Mouse (Mus musculus) liver, embryonic 12.5 days (tissue): ENCODE results near the gene Tenm3. TPM values are rescaled to one million over a fixed set of nuclear protein-coding genes. Genes with fewer than 3 reads are reported as not detected.

Experiments used
- ATAC-seq: fragments of 200-750 bp; cut with Nextera tagmentation; 2 replicates; pipeline ENCODE4 v1.8.0; 2017; ENCODE audit warnings: moderate number of reproducible peaks, mild to moderate bottlenecking, moderate library complexity
- H3K27ac ChIP-seq: fragments of 300-500 bp; sonication (generic); 2 replicates; pipeline ENCODE4 v1.5.1; 2016; ENCODE audit warnings: mild to moderate bottlenecking
- H3K27me3 ChIP-seq: fragments of 300-500 bp; sonication (generic); replicated peaks from 2 replicates; pipeline ENCODE4 v1.6.1; 2016; ENCODE audit warnings: mild to moderate bottlenecking, moderate library complexity
- H3K36me3 ChIP-seq: fragments of 300-500 bp; sonication (generic); 2 replicates; pipeline ENCODE4 v1.6.1; 2016; ENCODE audit warnings: mild to moderate bottlenecking, moderate library complexity
- H3K4me1 ChIP-seq: fragments of 300-500 bp; sonication (generic); 2 replicates; pipeline ENCODE4 v1.6.1; 2016
- H3K4me2 ChIP-seq: fragments of 300-500 bp; sonication (generic); 2 replicates; pipeline ENCODE4 v1.6.1; 2016; ENCODE audit warnings: mild to moderate bottlenecking, moderate library complexity
- H3K4me3 ChIP-seq: fragments of 300-500 bp; sonication (generic); 2 replicates; pipeline ENCODE4 v1.5.1; 2016; ENCODE audit warnings: mild to moderate bottlenecking, moderate library complexity
- H3K9ac ChIP-seq: fragments of 300-500 bp; sonication (generic); 2 replicates; pipeline ENCODE4 v1.6.1; 2016; ENCODE audit warnings: mild to moderate bottlenecking, moderate library complexity
- H3K9me3 ChIP-seq: fragments of 300-500 bp; sonication (generic); replicated peaks from 2 replicates; pipeline ENCODE4 v1.6.1; 2016; ENCODE audit warnings: mild to moderate bottlenecking, moderate library complexity
- WGBS: fragments of 180-500 bp; shearing (Covaris S2); methylation state at CpG from one replicate; pipeline ENCODE4 v1.1.7; 2016; ENCODE audit not compliant: insufficient replicate concordance; 5-methylcytosine and 5-hydroxymethylcytosine counted together
- polyA plus RNA-seq: library from polyadenylated mRNA; unstranded; fragments of >200 nt; fragmentation: Nextera tagmentation; extraction: Ambion mirVana; gene quantifications from 2 replicates; pipeline ENCODE4 v1.2.1, GENCODE M21; 2016

Gene Tenm3
- polyA plus RNA-seq, 1 experiment from 2014 or later, result 5.3 TPM

DNA sequence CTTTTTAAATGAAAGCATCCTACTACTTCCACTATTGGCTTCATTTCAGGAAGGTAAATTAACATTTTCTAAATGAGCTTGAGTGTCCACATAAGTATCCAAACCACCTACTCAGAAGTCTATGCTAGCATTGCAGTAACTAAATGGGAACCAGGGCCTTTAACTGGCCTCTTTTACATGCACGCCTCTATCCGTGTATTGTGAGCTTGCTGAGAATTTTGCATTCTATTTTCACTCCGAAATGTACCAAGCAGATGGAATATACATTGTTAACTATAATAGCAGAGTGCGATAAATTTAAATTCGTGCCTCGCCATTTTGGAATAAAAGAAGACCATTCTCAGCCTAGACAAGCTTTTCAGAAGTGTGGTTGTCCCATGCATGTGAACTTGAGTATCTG, 521.5 kb downstream of the Tenm3 start:
- ATAC-seq, result no peak
- no peaks in the 10 kb centered on the region for H3K27me3 ChIP-seq

DNA sequence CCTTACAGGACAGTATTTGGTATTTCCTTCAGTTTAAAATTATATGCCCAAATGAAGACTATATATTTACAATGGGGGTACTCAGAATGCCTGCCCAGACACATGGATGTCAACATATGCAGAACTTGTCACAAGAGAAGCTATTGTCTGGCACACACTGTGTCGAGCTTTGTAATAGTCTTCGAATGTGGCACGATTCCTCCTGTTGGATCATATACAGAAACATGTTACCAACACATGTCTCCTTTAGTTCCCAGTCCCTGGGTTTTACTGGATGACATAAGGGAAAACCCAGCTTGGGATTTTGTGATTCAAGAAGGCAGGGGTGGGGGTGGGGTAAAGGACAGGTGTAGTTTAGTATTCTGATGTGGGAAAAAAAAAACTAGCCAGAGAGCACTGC, 524.1 kb downstream of the Tenm3 start:
- H3K4me2 ChIP-seq, result no peak overlapping the region
- H3K27me3 ChIP-seq, result no peaks in the 10 kb centered on the region
- WGBS, result 78% methylated on average over 3 of the region's 3 CpGs

More for the DNA sequence above, 521.5 kb downstream of the Tenm3 start:
- H3K9me3 ChIP-seq, result no peaks in the 10 kb centered on the region
- H3K4me3 ChIP-seq, result no peak overlapping the region
- no peak overlapping the region for H3K27ac ChIP-seq
- WGBS, result 81% methylated on average over 6 of the region's 6 CpGs
- no peak overlapping the region for H3K4me2 ChIP-seq
- no peaks in the 10 kb centered on the region for H3K36me3 ChIP-seq
- H3K9ac ChIP-seq, result no peak overlapping the region
- no peaks in the 10 kb centered on the region for H3K4me1 ChIP-seq

DNA sequence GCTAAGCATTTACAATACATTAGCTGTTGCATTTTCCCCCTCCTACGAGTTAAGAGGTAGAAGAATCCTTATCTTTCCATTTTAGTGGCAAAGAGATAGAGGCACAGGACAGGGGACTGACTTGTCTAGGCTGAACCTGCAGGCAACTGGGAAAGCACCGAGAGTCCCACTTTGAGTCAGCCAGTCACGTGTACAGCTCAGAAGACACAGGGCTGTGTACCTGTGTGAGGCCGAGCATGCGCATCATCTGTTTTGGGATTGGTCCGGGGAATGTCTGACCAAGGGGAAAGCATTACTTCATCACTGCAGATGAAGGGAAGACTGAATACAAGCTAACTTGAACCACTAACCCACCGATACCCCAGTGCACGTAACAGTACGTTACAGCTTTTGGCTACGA, 526.3 kb downstream of the Tenm3 start:
- no peaks in the 10 kb centered on the region for H3K27me3 ChIP-seq
- H3K4me1 ChIP-seq, result no peaks in the 10 kb centered on the region
- H3K9me3 ChIP-seq, result no peaks in the 10 kb centered on the region
- H3K9ac ChIP-seq, result no peak overlapping the region
- no peak overlapping the region for H3K27ac ChIP-seq
- 69% methylated on average over 10 of the region's 10 CpGs for WGBS
- no peak for ATAC-seq
- no peak overlapping the region for H3K4me2 ChIP-seq
- H3K36me3 ChIP-seq, result no peaks in the 10 kb centered on the region
- H3K4me3 ChIP-seq, result no peak overlapping the region

More for the DNA sequence above, 524.1 kb downstream of the Tenm3 start:
- Histone ChIP-seq H3K9ac (no peak overlapping the region), H3K4me1 (no peaks in the 10 kb centered on the region), H3K9me3 (no peaks in the 10 kb centered on the region), H3K27ac (no peak overlapping the region), H3K4me3 (no peak overlapping the region), H3K36me3 (no peaks in the 10 kb centered on the region)
- ATAC-seq, result no peak

- Histone ChIP-seq H3K9ac (no peak overlapping the region), H3K27me3 (no peaks in the 10 kb centered on the region), H3K36me3 (no peaks in the 10 kb centered on the region), H3K27ac (no peak overlapping the region), H3K4me1 (no peaks in the 10 kb centered on the region), H3K9me3 (no peaks in the 10 kb centered on the region), H3K4me3 (no peak overlapping the region), H3K4me2 (no peak overlapping the region)
- 65% methylated on average over 8 of the region's 8 CpGs for WGBS
- ATAC-seq, result no peak
These were observed 528.1 kb downstream of the Tenm3 start for GRCm38 (mm10) chr8:48315605-48316004.

GRCm38 (mm10) chr8:48313985-48314368, 529.8 kb downstream of the Tenm3 start:
- Histone ChIP-seq H3K4me1 (no peaks in the 10 kb centered on the region), H3K4me3 (no peak overlapping the region), H3K36me3 (no peaks in the 10 kb centered on the region), H3K27ac (no peak overlapping the region), H3K9ac (no peak overlapping the region), H3K27me3 (no peaks in the 10 kb centered on the region), H3K4me2 (no peak overlapping the region), H3K9me3 (no peaks in the 10 kb centered on the region)
- no peak for ATAC-seq
- 76% methylated on average over 5 of the region's 5 CpGs for WGBS

- Histone ChIP-seq H3K4me2 (no peak overlapping the region), H3K27me3 (no peaks in the 10 kb centered on the region), H3K4me1 (no peaks in the 10 kb centered on the region), H3K4me3 (no peak overlapping the region), H3K9me3 (no peaks in the 10 kb centered on the region), H3K27ac (no peak overlapping the region), H3K36me3 (no peaks in the 10 kb centered on the region), H3K9ac (no peak overlapping the region)
- ATAC-seq, result no peak
- WGBS, result 75% methylated on average over 11 of the region's 11 CpGs
These were observed 530.4 kb downstream of the Tenm3 start for GRCm38 (mm10) chr8:48313210-48313984.

GRCm38 (mm10) chr8:48311706-48312105, 532.0 kb downstream of the Tenm3 start:
- Histone ChIP-seq H3K4me3 (no peak overlapping the region), H3K36me3 (no peaks in the 10 kb centered on the region), H3K4me2 (no peak overlapping the region), H3K27me3 (no peaks in the 10 kb centered on the region), H3K9ac (no peak overlapping the region), H3K9me3 (no peaks in the 10 kb centered on the region), H3K27ac (no peak overlapping the region), H3K4me1 (no peaks in the 10 kb centered on the region)
- ATAC-seq, result no peak
- WGBS, result 77% methylated on average over 3 of the region's 3 CpGs

GRCm38 (mm10) chr8:48310240-48310849, 533.4 kb downstream of the Tenm3 start:
- no peaks in the 10 kb centered on the region for H3K4me1 ChIP-seq
- no peak for ATAC-seq
- no peaks in the 10 kb centered on the region for H3K9me3 ChIP-seq
- H3K27ac ChIP-seq, result no peak overlapping the region
- H3K36me3 ChIP-seq, result no peaks in the 10 kb centered on the region
- no peak overlapping the region for H3K9ac ChIP-seq
- H3K4me3 ChIP-seq, result no peak overlapping the region
- no peak overlapping the region for H3K4me2 ChIP-seq
- no peaks in the 10 kb centered on the region for H3K27me3 ChIP-seq
- 62% methylated on average over 10 of the region's 10 CpGs for WGBS

DNA sequence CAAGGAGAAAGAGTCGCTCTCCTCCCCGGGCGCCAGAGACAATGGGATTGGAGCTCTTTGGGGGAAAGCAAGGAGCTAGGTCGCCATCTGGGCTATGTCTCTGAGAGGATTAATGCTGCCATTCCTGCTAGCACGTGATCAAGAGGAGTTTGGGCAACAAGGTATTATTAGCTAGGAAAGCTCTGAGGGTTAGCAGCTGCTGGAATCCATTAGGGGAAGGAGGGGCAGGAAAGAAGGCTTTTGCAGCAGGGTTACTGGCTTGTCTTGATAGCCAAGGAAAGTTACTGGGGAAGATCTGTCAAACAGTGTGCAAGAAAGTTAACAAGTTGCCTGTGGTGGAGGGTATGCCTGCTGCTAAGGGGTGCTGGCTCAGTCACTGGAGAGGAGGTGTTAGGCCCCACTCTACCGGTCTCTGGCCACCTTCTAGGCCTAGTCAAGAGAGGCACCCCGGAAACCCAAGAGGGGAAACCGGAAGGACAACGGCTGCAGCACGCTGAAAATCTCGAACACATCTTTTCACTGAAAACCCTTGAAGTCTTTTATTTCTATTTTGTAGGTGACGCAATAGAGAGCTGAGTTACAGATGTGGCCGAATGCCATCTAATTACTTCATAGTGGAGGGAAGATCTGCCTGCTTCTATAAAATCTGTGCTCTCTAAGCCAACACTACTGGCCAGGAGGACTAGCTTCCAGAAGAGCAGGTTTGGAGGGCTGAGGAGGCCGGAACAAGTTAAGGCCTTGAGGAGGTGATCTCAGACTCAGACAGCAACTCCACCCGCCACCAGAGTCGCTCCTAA, 534.4 kb downstream of the Tenm3 start:
- H3K27ac ChIP-seq, result no peak overlapping the region
- H3K36me3 ChIP-seq, result no peaks in the 10 kb centered on the region
- H3K4me2 ChIP-seq, result no peak overlapping the region
- H3K9me3 ChIP-seq, result no peaks in the 10 kb centered on the region
- no peaks in the 10 kb centered on the region for H3K27me3 ChIP-seq
- WGBS, result 50% methylated on average over 16 of the region's 16 CpGs
- H3K4me3 ChIP-seq, result no peak overlapping the region
- H3K4me1 ChIP-seq, result no peaks in the 10 kb centered on the region
- H3K9ac ChIP-seq, result no peak overlapping the region
- ATAC-seq, result no peak

DNA sequence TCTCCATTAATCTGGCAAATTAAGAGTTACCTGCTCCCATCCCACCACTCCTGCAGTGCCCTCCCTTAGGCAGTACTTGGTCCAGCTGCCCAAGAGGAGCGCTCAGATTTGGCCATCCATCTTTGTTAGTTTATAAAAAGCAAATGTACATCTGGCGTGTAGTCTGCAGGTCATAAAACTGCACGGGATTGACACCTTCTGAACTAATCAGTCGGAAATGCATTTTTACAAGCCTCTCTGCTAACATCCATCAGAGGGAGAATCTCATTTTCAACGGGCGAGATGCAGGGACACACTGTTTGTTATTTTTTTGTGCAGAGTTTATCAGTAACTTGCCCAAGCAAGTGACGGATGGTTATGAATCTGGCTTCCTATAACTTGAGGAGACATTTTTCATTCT, 539.5 kb downstream of the Tenm3 start:
- no peak overlapping the region for H3K9ac ChIP-seq
- H3K9me3 ChIP-seq, result no peaks in the 10 kb centered on the region
- no peak overlapping the region for H3K4me3 ChIP-seq
- no peak for ATAC-seq
- no peaks in the 10 kb centered on the region for H3K36me3 ChIP-seq
- H3K27ac ChIP-seq, result no peak overlapping the region
- no peak overlapping the region for H3K4me2 ChIP-seq
- no peaks in the 10 kb centered on the region for H3K27me3 ChIP-seq
- H3K4me1 ChIP-seq, result no peaks in the 10 kb centered on the region
- 69% methylated on average over 7 of the region's 7 CpGs for WGBS

GRCm38 (mm10) chr8:48300613-48301037, 543.1 kb downstream of the Tenm3 start:
- 68% methylated on average over 12 of the region's 12 CpGs for WGBS
- H3K4me1 ChIP-seq, result no peaks in the 10 kb centered on the region
- H3K36me3 ChIP-seq, result peaks cover 5% of the 10 kb centered on the region
- H3K27ac ChIP-seq, result no peak overlapping the region
- ATAC-seq, result no peak
- no peak overlapping the region for H3K4me3 ChIP-seq
- no peaks in the 10 kb centered on the region for H3K9me3 ChIP-seq
- H3K4me2 ChIP-seq, result no peak overlapping the region
- H3K9ac ChIP-seq, result no peak overlapping the region
- no peaks in the 10 kb centered on the region for H3K27me3 ChIP-seq

DNA sequence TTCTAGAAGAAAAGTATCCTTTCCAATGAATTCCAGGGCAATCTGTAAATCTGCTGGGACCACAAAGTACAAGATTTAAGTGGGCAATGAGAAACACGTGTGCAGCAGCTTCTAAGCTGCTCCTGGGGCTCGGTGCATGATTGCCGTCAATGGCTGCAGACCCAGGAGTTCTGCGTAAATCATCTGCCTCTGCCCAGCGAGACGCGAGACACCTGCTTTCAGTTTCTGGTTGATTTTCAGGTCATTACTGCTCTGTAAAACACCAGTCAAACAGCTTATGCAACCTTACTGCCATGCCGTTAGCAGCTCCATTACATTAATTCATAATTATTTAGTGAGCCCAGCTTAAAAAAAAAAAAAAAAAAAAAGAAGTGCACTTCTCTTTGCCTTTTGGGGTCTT, 543.7 kb downstream of the Tenm3 start:
- no peak for ATAC-seq
- no peak overlapping the region for H3K4me2 ChIP-seq
- H3K27ac ChIP-seq, result no peak overlapping the region
- 71% methylated on average over 8 of the region's 8 CpGs for WGBS
- no peak overlapping the region for H3K4me3 ChIP-seq
- no peaks in the 10 kb centered on the region for H3K27me3 ChIP-seq
- no peaks in the 10 kb centered on the region for H3K4me1 ChIP-seq
- H3K9me3 ChIP-seq, result no peaks in the 10 kb centered on the region
- peaks cover 7% of the 10 kb centered on the region for H3K36me3 ChIP-seq
- H3K9ac ChIP-seq, result no peak overlapping the region
